Mouse (Mus musculus) hindbrain, postnatal 0 days (tissue): ENCODE data around the gene Cavin4. TPM values are rescaled to one million over a fixed set of nuclear protein-coding genes. Genes with fewer than 3 reads are reported as not detected.
A peak's percentile ranks its signal among the peaks of the same experiment; 100 is the strongest.

Experiments
- ATAC-seq: fragments of 200-750 bp; cut with Nextera tagmentation; 2 replicates; pipeline ENCODE4 v1.8.0; 2017; ENCODE audit warnings: mild to moderate bottlenecking, moderate TSS enrichment, moderate library complexity
- DNase-seq: peaks from one replicate; pipeline ENCODE4 v3.0.0-alpha.2; 2015; ENCODE audit warnings: low spot score
- H3K27ac ChIP-seq: fragments of 300-500 bp; sonication (generic); 2 replicates; pipeline ENCODE4 v1.5.1; 2014; ENCODE audit warnings: mild to moderate bottlenecking
- H3K27me3 ChIP-seq: fragments of 300-500 bp; sonication (generic); 2 replicates; pipeline ENCODE4 v1.6.1; 2014; ENCODE audit warnings: low read length, mixed read lengths; ENCODE audit not compliant: insufficient read depth
- H3K36me3 ChIP-seq: fragments of 300-500 bp; sonication (generic); 2 replicates; pipeline ENCODE4 v1.6.1; 2014; ENCODE audit warnings: low read length, mixed read lengths; ENCODE audit not compliant: insufficient read depth
- H3K4me1 ChIP-seq: fragments of 300-500 bp; sonication (generic); 2 replicates; pipeline ENCODE4 v1.6.1; 2014; ENCODE audit warnings: antibody characterized with exemption, low read length, mixed read lengths; ENCODE audit not compliant: insufficient read depth
- H3K4me2 ChIP-seq: fragments of 300-500 bp; sonication (generic); 2 replicates; pipeline ENCODE4 v1.6.1; 2014; ENCODE audit warnings: low read depth, mild to moderate bottlenecking, low read length, moderate library complexity, mixed read lengths
- H3K4me3 ChIP-seq: fragments of 300-500 bp; sonication (generic); 2 replicates; pipeline ENCODE4 v1.5.1; 2014; ENCODE audit warnings: low read length
- H3K9ac ChIP-seq: fragments of 300-500 bp; sonication (generic); replicated peaks from 2 replicates; pipeline ENCODE4 v1.6.1; 2014; ENCODE audit warnings: mild to moderate bottlenecking, low read length, moderate library complexity, mixed read lengths
- H3K9me3 ChIP-seq: fragments of 300-500 bp; sonication (generic); 2 replicates; pipeline ENCODE4 v1.6.1; 2016; ENCODE audit warnings: low read length, mixed read lengths
- CTCF ChIP-seq: IDR thresholded peaks from 2 replicates; pipeline ENCODE4 v1.5.1; 2016; ENCODE audit warnings: antibody characterized with exemption, control low read depth, low read depth
- WGBS: fragments of 180-500 bp; shearing (Covaris S2); extraction: QIAGEN DNeasy Blood & Tissue Kit; methylation state at CpG from one replicate; pipeline ENCODE4 v1.1.7; 2014; 5-methylcytosine and 5-hydroxymethylcytosine counted together
- polyA plus RNA-seq: library from polyadenylated mRNA; unstranded; fragments of >200 nt; fragmentation: Nextera tagmentation; extraction: Ambion mirVana; gene quantifications from 2 replicates; pipeline ENCODE4 v1.2.1, GENCODE M21; 2015
- total RNA-seq: library from RNA; depleted of rRNA; stranded (reverse); fragments of >200 nt; gene quantifications from 2 replicates; pipeline ENCODE4 v1.2.3, GENCODE M21; 2014

The Cavin4 gene
- total and polyA plus RNA-seq, 2 experiments from 2014 or later: 0.42 to 0.95 TPM

DNA sequence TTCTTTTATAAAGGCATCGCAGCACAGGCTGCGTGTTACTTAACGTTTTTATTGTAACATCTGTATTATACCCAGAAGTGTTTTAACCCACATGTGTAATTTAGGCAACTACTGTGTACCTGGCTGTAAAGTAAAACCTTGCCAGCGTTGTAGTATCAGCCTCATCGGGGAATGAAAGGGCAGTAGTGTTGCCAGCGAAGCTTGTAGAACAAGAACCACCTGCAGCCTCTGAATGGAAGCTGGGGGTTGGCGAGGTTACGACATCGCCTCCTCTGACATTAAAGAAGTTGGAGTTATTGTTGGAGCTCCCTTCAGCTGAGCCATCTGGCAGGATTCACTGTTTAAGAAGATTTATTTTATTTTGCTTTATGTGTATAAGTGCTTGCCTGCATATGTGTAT is 37.5 kb upstream of the Cavin4 start:
- H3K36me3 ChIP-seq: no peaks in the 10 kb centered on the region

DNA sequence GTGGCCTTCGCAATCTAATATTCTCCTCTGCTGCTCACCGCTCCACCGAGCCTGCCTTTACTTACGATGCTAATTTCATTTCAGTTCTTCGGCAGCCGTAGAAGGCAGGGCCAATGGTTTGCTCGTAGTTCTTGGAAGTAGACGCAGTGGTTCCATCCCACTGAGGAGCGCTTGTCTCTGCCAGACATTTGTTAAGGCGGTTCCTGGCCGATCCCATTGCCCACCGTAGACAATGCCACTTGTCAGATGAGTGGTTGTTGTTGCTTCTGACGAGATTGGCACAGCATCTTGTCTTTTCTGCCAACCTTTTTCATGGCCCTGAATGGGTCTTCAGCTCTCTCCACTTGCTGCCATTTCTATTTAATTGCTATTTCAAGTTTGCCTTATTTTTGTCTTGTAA is 33.9 kb upstream of the Cavin4 start:
- no peaks in the 10 kb centered on the region for H3K9me3 ChIP-seq
- H3K4me1 ChIP-seq: no peaks in the 10 kb centered on the region
- no peak overlapping the region for H3K9ac ChIP-seq
- H3K36me3 ChIP-seq: no peaks in the 10 kb centered on the region
- H3K27me3 ChIP-seq: no peaks in the 10 kb centered on the region
- no peak for TF ChIP-seq CTCF
- ATAC-seq (peak; percentile 60; the same call in 1 of the 2 replicates), DNase-seq (peak; percentile 53)
- no peak overlapping the region for H3K4me3 ChIP-seq
- no peak overlapping the region for H3K4me2 ChIP-seq
- no peak overlapping the region for H3K27ac ChIP-seq
- WGBS: 59% methylated on average over 13 of the region's 13 CpGs

More for the DNA sequence above, 37.5 kb upstream of the Cavin4 start:
- Histone ChIP-seq H3K27ac (no peak overlapping the region), H3K9ac (no peak overlapping the region), H3K4me1 (no peaks in the 10 kb centered on the region), H3K27me3 (no peaks in the 10 kb centered on the region), H3K4me2 (no peak overlapping the region), H3K4me3 (no peak overlapping the region), H3K9me3 (no peaks in the 10 kb centered on the region)
- DNase-seq (no peak), ATAC-seq (no peak)
- no peak for TF ChIP-seq CTCF
- 73% methylated on average over 9 of the region's 9 CpGs for WGBS

DNA sequence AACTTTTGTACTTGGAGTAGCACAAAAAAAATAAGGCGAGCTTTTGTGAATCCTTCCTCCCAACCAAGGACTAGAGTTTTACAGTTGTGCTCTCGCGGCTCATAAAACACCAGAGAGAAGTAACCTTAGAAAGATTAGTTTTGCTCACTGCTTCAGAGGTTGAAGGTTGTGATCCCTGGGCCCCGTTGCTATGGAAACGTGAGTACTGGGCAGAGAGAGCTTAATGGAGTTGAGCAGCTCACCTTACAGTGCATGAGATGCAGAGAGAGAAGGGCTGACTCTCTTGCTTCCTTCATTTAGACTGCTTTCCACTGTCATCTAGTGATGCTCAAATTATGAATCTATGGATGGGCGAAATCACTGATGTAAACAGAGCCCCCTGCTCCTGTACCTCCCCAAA is 29.8 kb upstream of the Cavin4 start:
- Histone ChIP-seq H3K4me1 (no peaks in the 10 kb centered on the region), H3K27ac (no peak overlapping the region), H3K9me3 (no peaks in the 10 kb centered on the region), H3K4me3 (no peak overlapping the region), H3K36me3 (no peaks in the 10 kb centered on the region; the same call in 1 of the 2 replicates), H3K4me2 (no peak overlapping the region), H3K27me3 (no peaks in the 10 kb centered on the region), H3K9ac (no peak overlapping the region)
- DNase-seq (no peak), ATAC-seq (no peak)
- TF ChIP-seq CTCF: no peak
- 82% methylated on average over 6 of the region's 6 CpGs for WGBS

DNA sequence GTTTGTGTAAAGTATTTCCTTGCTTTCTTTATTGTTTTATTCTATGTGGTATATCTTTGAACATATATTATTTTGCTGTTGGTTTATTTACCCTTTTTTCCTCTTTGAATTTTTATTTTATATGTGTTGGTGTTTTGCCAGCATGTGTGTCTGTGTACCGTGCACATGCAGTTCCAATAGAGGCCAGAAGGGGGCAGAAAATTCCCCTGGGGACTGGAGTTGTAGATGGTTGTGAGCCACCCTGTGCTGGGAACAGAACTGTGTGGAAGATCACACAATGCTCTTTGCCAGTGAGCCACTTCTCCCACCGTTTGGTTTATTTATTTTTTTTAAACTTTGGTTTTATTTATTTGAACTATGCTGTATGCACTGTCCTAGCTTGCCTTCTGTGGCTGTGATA is 29.3 kb upstream of the Cavin4 start:
- Histone ChIP-seq H3K27ac (no peak overlapping the region), H3K4me2 (no peak overlapping the region), H3K9me3 (no peaks in the 10 kb centered on the region), H3K4me1 (no peaks in the 10 kb centered on the region), H3K4me3 (no peak overlapping the region), H3K36me3 (no peaks in the 10 kb centered on the region; the same call in 1 of the 2 replicates), H3K9ac (no peak overlapping the region), H3K27me3 (no peaks in the 10 kb centered on the region)
- WGBS: 74% methylated on average over 2 of the region's 2 CpGs
- DNase-seq: peak; percentile 16
- ATAC-seq: no peak
- TF ChIP-seq CTCF: peak; percentile 66

DNA sequence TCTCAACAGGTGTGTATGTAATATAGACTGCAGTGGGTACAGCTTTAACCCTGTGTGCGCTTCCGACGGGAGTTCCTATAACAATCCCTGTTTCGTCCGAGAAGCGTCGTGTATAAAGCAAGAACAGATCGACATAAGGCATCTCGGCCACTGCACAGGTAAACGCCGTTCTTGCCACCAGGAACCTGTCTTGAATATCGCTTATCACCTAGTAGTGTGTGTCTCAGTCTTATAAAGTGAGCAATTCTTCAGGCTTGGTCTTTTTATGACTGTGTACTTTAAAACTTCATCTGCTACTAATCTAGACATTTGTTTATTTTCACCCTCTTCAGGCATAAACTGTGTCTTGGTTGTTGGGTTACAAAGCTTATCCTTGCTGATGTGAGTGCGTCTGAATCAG is 26.5 kb upstream of the Cavin4 start:
- no peak for TF ChIP-seq CTCF
- Histone ChIP-seq H3K27ac (no peak overlapping the region), H3K9ac (no peak overlapping the region), H3K4me1 (no peaks in the 10 kb centered on the region), H3K36me3 (peaks cover 3% of the 10 kb centered on the region; the same call in 1 of the 2 replicates), H3K4me2 (no peak overlapping the region), H3K27me3 (no peaks in the 10 kb centered on the region), H3K4me3 (no peak overlapping the region), H3K9me3 (no peaks in the 10 kb centered on the region)
- DNase-seq: no peak
- ATAC-seq: no peak
- 96% methylated on average over 13 of the region's 13 CpGs for WGBS

DNA sequence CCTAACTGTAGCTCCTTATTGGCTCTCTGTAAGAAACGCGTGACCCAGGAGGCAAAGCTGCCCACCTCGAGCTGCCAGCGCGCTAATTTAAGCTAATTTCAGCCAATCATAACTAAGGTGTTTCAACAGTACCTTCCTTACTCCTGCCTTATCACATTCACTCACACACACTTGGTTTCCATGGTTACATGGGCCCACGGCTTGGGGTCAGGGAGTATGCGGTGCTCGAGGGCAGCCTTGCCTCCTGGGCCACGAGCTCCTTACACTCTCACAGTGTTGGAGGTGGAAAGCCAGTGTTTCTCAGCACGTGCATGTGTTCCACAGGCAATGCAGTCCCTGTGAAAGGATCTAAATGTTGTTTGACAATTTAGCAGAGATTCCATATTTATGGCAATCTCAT is 25.2 kb upstream of the Cavin4 start:
- H3K4me3 ChIP-seq: no peak overlapping the region

DNA sequence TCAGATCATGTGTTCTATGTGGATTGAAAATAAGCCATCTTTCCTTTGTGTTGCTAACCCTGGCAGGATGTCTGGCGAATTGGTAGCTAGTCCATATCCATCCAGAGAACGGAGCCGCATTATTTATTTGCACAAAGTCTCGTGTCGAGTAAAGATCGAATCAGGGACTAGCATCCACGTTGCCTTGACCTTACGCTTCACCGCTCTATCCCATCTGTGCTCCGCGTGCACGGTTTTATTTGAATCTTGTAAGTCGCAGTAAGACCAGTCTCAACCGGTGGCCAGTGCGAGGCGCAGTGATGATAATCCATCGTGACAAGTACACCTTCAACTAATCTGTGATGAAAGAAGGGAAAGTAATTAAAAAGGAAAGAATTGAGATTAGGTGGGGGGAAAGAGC is 23.8 kb upstream of the Cavin4 start:
- no peaks in the 10 kb centered on the region for H3K4me1 ChIP-seq
- ATAC-seq (peak; percentile 73), DNase-seq (peak; percentile 35)
- peaks cover 3% of the 10 kb centered on the region; the same call in 1 of the 2 replicates for H3K36me3 ChIP-seq
- no peak overlapping the region; the same call in 1 of the 2 replicates for H3K27ac ChIP-seq
- no peak for TF ChIP-seq CTCF
- no peak overlapping the region for H3K4me3 ChIP-seq
- H3K9me3 ChIP-seq: no peaks in the 10 kb centered on the region
- H3K9ac ChIP-seq: no peak overlapping the region
- no peaks in the 10 kb centered on the region for H3K27me3 ChIP-seq
- 84% methylated on average over 17 of the region's 17 CpGs for WGBS
- H3K4me2 ChIP-seq: no peak overlapping the region

More for the DNA sequence above, 25.2 kb upstream of the Cavin4 start:
- WGBS: 70% methylated on average over 10 of the region's 10 CpGs
- TF ChIP-seq CTCF: no peak
- Histone ChIP-seq H3K27me3 (no peaks in the 10 kb centered on the region), H3K4me1 (no peaks in the 10 kb centered on the region), H3K27ac (no peak overlapping the region), H3K36me3 (peaks cover 3% of the 10 kb centered on the region; the same call in 1 of the 2 replicates), H3K4me2 (no peak overlapping the region), H3K9ac (no peak overlapping the region), H3K9me3 (no peaks in the 10 kb centered on the region)
- no peak for ATAC-seq
- DNase-seq: no peak
